Mouse (Mus musculus) T-helper 2 cell (primary cell): ENCODE data around the gene Ms4a5.
"Not testable (repeated sequence)": the region's sequence is repeated elsewhere in the genome, so short reads cannot be mapped to it uniquely, and the experiment has no call there.

Experiments used
- in situ Hi-C: fragments of 300-600 bp; cut with MboI, MseI; formaldehyde crosslinking; loops from one replicate; pipeline ENCODE4 v1.15.1; 2025; ENCODE audit warnings: high pct_unique_total_duplicates

Ms4a5 gene

GRCm38 (mm10) chr19:11283773-11284172 lies at the start of gene Ms4a5:
Gene Ms4a5 (minus strand): TSS chr19:11283873.
- in situ Hi-C loops = no loop called here

DNA sequence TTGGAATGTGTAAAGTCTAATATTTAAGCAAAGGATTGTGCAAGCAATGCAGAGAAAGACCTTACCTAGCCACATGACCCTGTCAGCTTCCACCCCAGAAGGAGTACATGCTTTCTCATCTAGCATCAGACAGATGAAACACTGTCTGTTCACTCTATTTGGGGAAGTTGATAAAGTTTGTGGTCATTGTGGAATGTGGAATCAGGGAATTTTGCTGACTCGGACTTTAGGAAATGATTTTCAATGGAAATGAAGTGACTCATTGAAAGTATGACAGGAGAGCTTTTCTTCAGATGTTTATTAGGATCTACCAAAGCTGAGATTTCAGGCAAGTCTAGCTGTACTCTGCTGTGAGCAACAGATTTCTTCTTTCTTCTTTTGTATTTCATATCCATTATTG lies 37.5 kb upstream of the Ms4a5 start:
- in situ Hi-C loops = no loop called here

DNA sequence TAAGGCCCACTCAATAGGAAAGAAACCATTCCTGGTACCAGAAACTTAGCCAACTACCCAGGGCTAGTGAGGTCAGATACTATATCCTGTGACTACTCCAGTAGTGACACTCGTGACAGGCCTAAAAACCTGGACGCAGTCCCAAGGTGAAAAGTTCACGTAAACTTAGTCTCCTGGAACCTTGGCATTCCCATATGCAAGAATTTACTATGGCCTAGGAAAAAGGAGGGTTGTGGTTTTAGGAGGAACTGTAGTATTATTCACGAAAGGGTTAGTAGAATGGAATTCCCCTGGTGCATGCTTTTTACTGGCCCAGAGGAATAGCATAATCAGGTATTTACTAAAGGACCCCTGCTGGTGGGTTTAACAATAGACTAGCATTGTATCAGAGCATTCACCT lies 33.1 kb upstream of the Ms4a5 start:
- in situ Hi-C loops = no loop called here

- in situ Hi-C loops = no loop called here
Measured at GRCm38 (mm10) chr19:11314354-11314753, 30.7 kb upstream of the Ms4a5 start, which contains the start of gene Ms4a14. Gene Ms4a14 (minus strand): TSS chr19:11314454.

GRCm38 (mm10) chr19:11308888-11309287 lies 25.2 kb upstream of the Ms4a5 start:
- in situ Hi-C loops = no loop called here

DNA sequence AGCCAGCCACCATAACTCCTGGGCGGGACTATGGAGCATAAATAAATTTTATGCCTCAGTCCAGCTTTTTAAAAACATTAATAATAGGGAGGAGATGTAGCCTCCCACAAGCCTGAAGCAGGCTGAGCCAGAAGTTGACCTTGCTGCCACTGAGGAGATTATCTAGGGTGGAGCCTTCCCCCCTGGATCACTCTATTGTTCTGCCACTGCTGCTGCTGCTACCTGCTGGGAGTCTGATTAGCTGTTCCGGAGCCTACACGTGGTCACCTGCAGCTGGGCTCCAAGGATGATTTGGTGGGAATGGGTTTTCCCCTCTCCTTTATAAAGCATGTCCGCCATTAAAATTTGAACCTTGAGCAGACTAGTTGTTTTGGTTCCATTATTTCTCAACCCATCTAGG lies 15.9 kb upstream of the Ms4a5 start:
- in situ Hi-C loops = not testable (repeated sequence)

- in situ Hi-C loops = no loop called here
Measured at GRCm38 (mm10) chr19:11298939-11299338, 15.3 kb upstream of the Ms4a5 start.

GRCm38 (mm10) chr19:11293616-11294015 lies 9.9 kb upstream of the Ms4a5 start:
- in situ Hi-C loops = not testable (repeated sequence)

DNA sequence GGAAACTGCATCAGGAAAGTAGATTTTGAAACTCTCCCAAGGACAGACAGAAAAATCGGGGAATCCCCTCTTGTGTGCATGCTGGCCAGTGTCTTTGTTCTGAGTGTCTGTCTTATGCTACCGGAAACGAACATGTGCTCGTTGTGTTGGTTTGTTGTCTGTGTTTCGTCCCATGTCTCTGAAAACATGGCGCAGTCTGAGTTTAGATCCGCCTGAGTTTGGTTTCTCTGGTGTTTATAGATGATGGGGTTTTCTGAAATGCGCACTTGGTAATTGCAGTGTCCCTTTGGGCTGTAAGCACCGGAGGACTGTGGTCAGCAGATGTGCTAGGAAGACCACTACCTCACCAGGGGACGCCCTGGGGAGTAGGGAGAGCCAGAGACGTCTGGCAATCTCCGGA lies 9.3 kb upstream of the Ms4a5 start:
- in situ Hi-C loops = no loop called here

DNA sequence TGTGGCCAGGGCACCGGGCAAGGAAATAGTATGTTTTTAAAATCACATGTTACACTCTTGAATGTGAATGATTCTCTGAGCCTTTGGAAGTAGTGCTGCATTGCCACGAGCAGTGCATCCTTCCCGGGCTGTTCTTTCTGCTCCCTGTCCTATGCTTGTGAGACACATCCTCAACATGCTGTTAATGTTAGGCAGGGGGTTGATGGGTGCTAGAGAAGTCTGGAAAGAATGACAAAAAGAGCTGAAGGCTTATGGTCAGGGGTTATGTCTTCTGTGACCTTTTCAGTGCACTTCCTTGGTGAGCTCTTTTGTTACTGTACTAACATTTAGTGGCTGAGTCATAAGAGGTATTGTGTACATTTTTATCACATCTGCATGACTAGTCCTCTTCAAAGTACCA lies 3.5 kb downstream of the Ms4a5 start:
- in situ Hi-C loops = no loop called here

- in situ Hi-C loops = no loop called here
Measured at GRCm38 (mm10) chr19:11276431-11276830, 7.2 kb downstream of the Ms4a5 start.

GRCm38 (mm10) chr19:11266956-11267355 lies 16.7 kb downstream of the Ms4a5 start:
- in situ Hi-C loops = no loop called here

DNA sequence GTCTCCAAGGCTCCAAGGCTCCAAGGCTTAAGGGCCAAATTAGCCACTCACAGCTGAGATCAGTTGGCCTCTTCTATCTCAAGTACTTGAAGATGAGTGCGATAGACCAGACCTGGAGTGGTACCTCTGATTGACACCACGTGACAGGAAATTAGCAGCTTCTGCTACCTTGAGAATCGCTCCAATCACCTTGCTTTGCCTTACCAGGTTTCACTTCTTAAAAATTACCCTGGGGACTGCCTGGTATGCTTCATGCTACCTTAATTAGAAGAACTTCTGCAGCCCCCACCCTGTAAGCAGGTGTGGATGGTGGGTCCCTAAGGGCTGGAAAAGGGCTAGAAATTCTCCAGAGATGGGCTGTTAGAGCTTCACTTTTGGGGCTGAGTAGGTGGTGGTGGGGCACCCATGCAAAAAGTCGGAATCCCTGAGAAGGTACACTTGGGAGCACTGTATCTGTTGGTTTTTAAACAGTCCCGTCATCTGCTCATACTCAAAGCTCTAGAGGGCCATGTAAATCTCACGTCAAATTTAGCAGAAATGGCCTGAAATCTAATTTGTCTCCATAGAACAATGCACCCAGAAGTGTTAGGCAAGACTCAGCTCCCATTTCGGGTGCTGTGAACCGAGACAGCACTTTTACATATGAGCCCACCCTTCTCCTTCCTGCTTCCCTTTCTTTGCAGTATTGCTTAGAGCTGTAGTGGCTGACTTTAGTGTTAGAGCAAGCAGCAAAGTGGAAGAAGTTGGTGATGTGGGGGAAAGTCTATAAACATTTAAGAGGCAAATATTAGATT lies 17.4 kb downstream of the Ms4a5 start, which contains the start of gene Ms4a1:
Gene Ms4a1 (minus strand): TSS at position 190 of the 794 bp plus-strand sequence.
- in situ Hi-C loops = no loop called here

DNA sequence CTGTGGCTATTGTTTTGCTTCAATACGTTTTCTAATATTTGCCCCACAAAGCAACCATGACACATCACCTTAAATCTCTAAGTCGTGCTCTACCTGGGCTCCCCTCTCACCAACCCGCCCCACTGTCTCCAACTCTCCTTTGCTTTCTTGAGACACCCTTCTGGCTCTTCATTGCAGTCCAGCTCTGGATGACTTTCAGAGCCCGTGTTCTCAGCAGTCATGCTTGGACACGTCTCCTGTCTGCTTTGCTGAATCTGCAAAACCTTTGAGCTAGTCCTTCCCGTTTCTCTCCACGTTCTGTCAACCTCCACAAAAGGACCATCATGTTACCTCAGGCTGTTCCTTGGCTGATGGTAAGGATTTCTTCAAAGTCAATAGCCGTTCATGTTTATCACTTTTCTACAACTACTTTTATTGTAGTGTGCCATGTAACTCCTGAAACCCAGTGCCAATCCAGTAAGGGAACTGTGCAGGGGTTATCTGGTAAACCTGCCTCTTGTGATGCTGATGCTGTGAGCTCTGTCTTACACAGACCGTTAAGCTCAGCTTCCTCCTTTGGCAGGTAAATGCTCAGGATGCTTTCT lies 19.0 kb downstream of the Ms4a5 start:
- in situ Hi-C loops = loop anchor here (5.0 kb wide), 1 partner anchor 38 kb away; no protein-coding TSS in a partner anchor

- in situ Hi-C loops = loop anchor here (5.0 kb wide), 1 partner anchor 39 kb away; no protein-coding TSS in a partner anchor
Measured at GRCm38 (mm10) chr19:11263549-11263948, 20.1 kb downstream of the Ms4a5 start.

GRCm38 (mm10) chr19:11262932-11263331 lies 20.7 kb downstream of the Ms4a5 start:
- in situ Hi-C loops = loop anchor here (5.0 kb wide), 1 partner anchor 39 kb away; no protein-coding TSS in a partner anchor

DNA sequence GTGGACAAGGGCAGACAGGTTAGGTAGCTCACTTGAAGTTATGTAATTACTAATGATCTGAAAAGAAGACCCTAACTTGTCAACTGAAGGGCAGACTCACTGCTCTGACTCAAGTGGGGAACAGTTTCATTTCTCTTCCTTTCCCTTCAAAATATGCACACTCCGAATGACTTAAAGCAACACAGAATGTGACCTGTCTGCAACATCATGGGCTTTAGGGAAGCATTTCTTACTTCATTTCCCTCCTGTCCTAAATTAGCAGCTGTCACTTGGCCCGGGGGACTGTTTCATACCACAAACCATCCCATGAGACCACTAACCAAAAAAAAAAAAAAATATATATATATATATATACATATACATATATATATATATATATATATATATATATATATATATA lies 22.2 kb downstream of the Ms4a5 start:
- in situ Hi-C loops = loop anchor here (5.0 kb wide), 1 partner anchor 41 kb away; no protein-coding TSS in a partner anchor

DNA sequence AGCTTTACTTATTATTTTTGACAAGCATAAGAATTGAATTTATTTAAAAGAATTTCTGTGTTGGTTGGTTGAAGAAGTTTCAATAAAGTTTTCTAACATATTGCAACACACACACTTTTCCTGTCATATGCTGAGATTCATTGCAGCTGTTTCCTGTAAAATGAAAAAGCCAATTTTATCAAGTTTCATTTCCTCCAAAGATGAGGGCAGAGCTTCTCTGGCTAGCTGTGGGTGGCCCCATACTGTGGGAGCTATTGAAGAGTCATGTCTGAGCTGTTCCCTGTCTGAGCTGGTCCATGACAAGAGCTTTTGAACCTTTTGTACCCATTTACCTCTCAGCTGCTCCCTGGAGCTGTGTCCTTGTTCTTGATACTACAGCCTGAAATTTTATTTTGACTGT lies 39.4 kb downstream of the Ms4a5 start:
- in situ Hi-C loops = no loop called here

DNA sequence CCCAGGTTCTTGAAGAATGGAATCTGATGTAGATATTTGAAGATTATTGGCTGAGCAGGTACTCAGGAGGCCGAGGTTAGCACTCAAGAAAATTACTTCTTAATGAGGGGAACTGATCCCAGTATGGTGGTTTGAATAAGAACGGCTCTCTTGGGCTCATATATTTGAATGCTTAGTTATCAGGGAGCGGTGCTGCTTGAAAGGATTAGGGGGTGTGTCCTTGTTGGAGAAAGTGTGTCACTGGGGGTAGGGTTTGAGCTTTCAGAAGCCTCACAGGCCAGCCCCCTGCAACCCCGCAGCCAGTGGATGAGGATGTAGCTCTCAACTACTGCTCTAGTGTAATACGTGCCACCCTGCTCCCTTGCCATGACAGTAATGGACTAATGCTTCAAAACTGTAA lies 41.1 kb downstream of the Ms4a5 start:
- in situ Hi-C loops = no loop called here

GRCm38 (mm10) chr19:11235820-11236219 lies 47.9 kb downstream of the Ms4a5 start:
- in situ Hi-C loops = no loop called here

DNA sequence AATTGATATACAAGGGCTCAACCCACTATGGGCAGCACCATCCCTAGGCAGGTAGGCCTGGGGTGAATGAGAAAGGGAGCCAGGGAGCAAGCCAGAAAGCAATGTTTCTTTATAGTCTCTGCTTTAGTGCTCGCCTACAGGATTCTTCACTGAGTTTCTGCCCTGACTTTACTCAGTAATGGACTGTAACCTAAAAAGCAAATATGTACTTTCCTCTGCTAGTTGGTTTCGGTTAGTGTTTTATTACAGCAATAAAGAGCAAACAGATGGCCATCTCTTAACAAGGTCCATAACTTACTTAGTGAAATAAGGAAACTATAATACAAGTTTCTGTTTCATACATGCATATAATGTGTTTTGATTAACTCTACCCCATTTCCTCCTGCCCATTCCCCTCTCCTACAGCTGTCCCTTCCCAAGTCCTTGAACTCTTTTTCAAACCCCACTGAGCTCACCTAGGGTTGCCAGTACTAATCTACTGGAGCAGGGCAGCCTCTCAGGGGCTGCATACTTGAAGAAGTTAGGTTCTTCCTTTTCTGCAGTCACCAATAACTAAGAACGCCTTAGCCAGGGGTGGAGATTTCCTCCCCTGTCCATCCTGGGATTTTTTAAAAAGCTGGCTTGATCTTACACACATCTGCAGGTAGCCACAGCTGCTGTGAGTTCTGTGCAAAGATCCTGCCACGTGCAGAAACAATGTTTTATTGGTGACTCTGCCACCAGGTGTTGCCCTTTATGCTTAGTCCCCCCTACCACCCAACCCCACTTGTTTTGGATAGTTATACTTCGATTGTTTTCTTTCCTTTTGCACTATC lies 48.5 kb downstream of the Ms4a5 start:
- in situ Hi-C loops = no loop called here

DNA sequence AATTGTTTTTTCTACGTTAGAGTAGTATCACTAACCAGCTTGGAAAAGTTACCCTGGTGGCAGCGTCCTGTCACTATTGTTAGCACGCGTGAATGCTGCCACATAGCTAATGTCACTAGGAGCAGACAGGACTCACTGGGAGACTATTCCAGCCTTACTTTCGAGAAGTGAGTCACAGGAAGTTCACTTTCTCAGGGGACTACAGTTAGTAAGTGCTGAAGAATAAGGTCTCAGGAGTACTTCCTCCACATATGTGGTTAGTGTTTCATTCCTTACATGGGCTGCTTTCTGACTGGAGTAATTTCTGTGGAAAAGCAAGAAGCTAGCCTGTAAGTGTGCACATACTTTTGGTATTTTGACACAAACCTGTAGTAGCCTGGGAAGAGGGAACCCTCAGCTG lies 49.4 kb downstream of the Ms4a5 start:
- in situ Hi-C loops = no loop called here
